Mouse (Mus musculus) embryonic facial prominence, embryonic 11.5 days (tissue): Measurements from ENCODE around the gene Zglp1. TPM values are rescaled to one million over a fixed set of nuclear protein-coding genes. Genes with fewer than 3 reads are reported as not detected.

ENCODE experiments used
- microRNA counts: library from miRNA; unstranded; fragments of <30 nt; microRNA quantifications from one replicate; lab custom pipeline; 2016
- microRNA-seq: library from miRNA; unstranded; fragments of <30 nt; microRNA quantifications from one replicate; pipeline ENCODE4, GENCODE M21; 2016; ENCODE audit warnings: borderline number of aligned reads
- polyA plus RNA-seq: library from polyadenylated mRNA; unstranded; fragments of >200 nt; fragmentation: Nextera tagmentation; extraction: Ambion mirVana; gene quantifications from 2 replicates; pipeline ENCODE4 v1.2.1, GENCODE M21; 2014

The Zglp1 gene
- polyA plus RNA-seq, 1 experiment from 2014 or later = 0.80 TPM

MicroRNAs within 50 kb of the gene (microRNA counts, 519-probe panel; counts per million panel counts)
- microRNA mmu-miR-1900 (lab: Ali Mortazavi, UCI) = 3,678 counts per million, percentile 54 among the panel's probes with 10 or more counts

Small RNA genes lying within 50 kb of the gene (microRNA-seq; reads per million reads assigned to microRNA genes)
- gene Mir1900 = not detected
- gene Mir7082 = not detected

Other genes starting within 250 kb of the Zglp1 start
- gene Rdh8, start 248.6 kb downstream of the Zglp1 start, polyA plus RNA-seq = not detected in 2 replicates
- 0.64 and 1.1 TPM in 2 replicates for gene A230050P20Rik, start 198.5 kb downstream of the Zglp1 start, polyA plus RNA-seq
- 1.6 and 3.2 TPM in 2 replicates for gene Angptl6, start 187.4 kb downstream of the Zglp1 start, polyA plus RNA-seq
- 64.3 and 65.0 TPM in 2 replicates for gene Ppan, start 178.9 kb downstream of the Zglp1 start, polyA plus RNA-seq
- gene Eif3g, start 168.5 kb downstream of the Zglp1 start, polyA plus RNA-seq = 352 TPM in 2 replicates
- gene Dnmt1, start 107.2 kb downstream of the Zglp1 start, polyA plus RNA-seq = 82.0 and 88.1 TPM in 2 replicates
- gene S1pr2, start 90.3 kb downstream of the Zglp1 start, polyA plus RNA-seq = 37.5 and 43.6 TPM in 2 replicates
- 139 and 147 TPM in 2 replicates for gene Mrpl4, start 64.4 kb downstream of the Zglp1 start, polyA plus RNA-seq
- 4.5 and 5.8 TPM in 2 replicates for gene Icam1, start 51.1 kb downstream of the Zglp1 start, polyA plus RNA-seq
- gene Icam4, start 37.7 kb downstream of the Zglp1 start, polyA plus RNA-seq = 5.6 and 6.1 TPM in 2 replicates
- gene Icam5, start 35.0 kb downstream of the Zglp1 start, polyA plus RNA-seq = not detected in 2 replicates
- gene Gm49373, start 6.0 kb upstream of the Zglp1 start, polyA plus RNA-seq = 0.36 and 0.58 TPM in 2 replicates
- gene Fdx1l, start 6.5 kb upstream of the Zglp1 start, polyA plus RNA-seq = 44.7 and 52.1 TPM in 2 replicates
- gene Gm38431, start 24.9 kb upstream of the Zglp1 start, polyA plus RNA-seq = 2.0 and 2.3 TPM in 2 replicates
- 63.1 and 70.3 TPM in 2 replicates for gene Raver1, start 24.9 kb upstream of the Zglp1 start, polyA plus RNA-seq
- 5.4 and 7.1 TPM in 2 replicates for gene Tyk2, start 64.2 kb upstream of the Zglp1 start, polyA plus RNA-seq
- gene Cdc37, start 82.9 kb upstream of the Zglp1 start, polyA plus RNA-seq = 371 and 374 TPM in 2 replicates
- gene Pde4a, start 98.6 kb upstream of the Zglp1 start, polyA plus RNA-seq = 3.8 and 4.7 TPM in 2 replicates
- 23.2 and 27.1 TPM in 2 replicates for gene Keap1, start 172.3 kb upstream of the Zglp1 start, polyA plus RNA-seq
- gene S1pr5, start 181.3 kb upstream of the Zglp1 start, polyA plus RNA-seq = 0.08 and 0.21 TPM in 2 replicates
- gene Atg4d, start 198.2 kb upstream of the Zglp1 start, polyA plus RNA-seq = 28.5 and 31.1 TPM in 2 replicates
- gene Kri1, start 220.9 kb upstream of the Zglp1 start, polyA plus RNA-seq = 11.4 and 13.3 TPM in 2 replicates
- 51.3 and 55.0 TPM in 2 replicates for gene Cdkn2d, start 224.3 kb upstream of the Zglp1 start, polyA plus RNA-seq
- 15.9 and 16.3 TPM in 2 replicates for gene Ap1m2, start 245.2 kb upstream of the Zglp1 start, polyA plus RNA-seq